Mouse (Mus musculus) hindbrain, embryonic 11.5 days (tissue): Measurements from ENCODE around the gene Hsd17b13. TPM values are rescaled to one million over a fixed set of nuclear protein-coding genes. Genes with fewer than 3 reads are reported as not detected.

Source experiments
- ATAC-seq: fragments of 200-750 bp; cut with Nextera tagmentation; 2 replicates; pipeline ENCODE4 v1.8.0; 2017; ENCODE audit warnings: mild to moderate bottlenecking, moderate TSS enrichment, moderate library complexity; ENCODE audit not compliant: low FRiP score
- DNase-seq: peaks from one replicate; pipeline ENCODE4 v3.0.0-alpha.2; 2015; ENCODE audit warnings: low spot score
- H3K27ac ChIP-seq: fragments of 300-500 bp; sonication (generic); 2 replicates; pipeline ENCODE4 v1.5.1; 2014; ENCODE audit warnings: mild to moderate bottlenecking, low read depth, low read length
- H3K27me3 ChIP-seq: fragments of 300-500 bp; sonication (generic); 2 replicates; pipeline ENCODE4 v1.6.1; 2014; ENCODE audit warnings: mild to moderate bottlenecking, low read length, moderate library complexity, mixed read lengths; ENCODE audit not compliant: control insufficient read depth, insufficient read depth
- H3K36me3 ChIP-seq: fragments of 300-500 bp; sonication (generic); 2 replicates; pipeline ENCODE4 v1.6.1; 2014; ENCODE audit warnings: mild to moderate bottlenecking, low read length, moderate library complexity, mixed read lengths; ENCODE audit not compliant: control insufficient read depth, insufficient read depth
- H3K4me1 ChIP-seq: fragments of 300-500 bp; sonication (generic); replicated peaks from 2 replicates; pipeline ENCODE4 v1.6.1; 2014; ENCODE audit warnings: low read length, mixed read lengths; ENCODE audit not compliant: control insufficient read depth, insufficient read depth
- H3K4me2 ChIP-seq: fragments of 300-500 bp; sonication (generic); replicated peaks from 2 replicates; pipeline ENCODE4 v1.6.1; 2014; ENCODE audit warnings: mild to moderate bottlenecking, low read depth, low read length
- H3K4me3 ChIP-seq: fragments of 300-500 bp; sonication (generic); 2 replicates; pipeline ENCODE4 v1.5.1; 2014; ENCODE audit warnings: low read depth, low read length
- H3K9ac ChIP-seq: fragments of 300-500 bp; sonication (generic); 2 replicates; pipeline ENCODE4 v1.6.1; 2014; ENCODE audit warnings: low read depth, low read length
- H3K9me3 ChIP-seq: fragments of 300-500 bp; sonication (generic); 2 replicates; pipeline ENCODE4 v1.6.1; 2016; ENCODE audit warnings: low read length; ENCODE audit not compliant: control insufficient read depth
- WGBS: fragments of 180-500 bp; shearing (Covaris S2); extraction: QIAGEN DNeasy Blood & Tissue Kit; methylation state at CpG from one replicate; pipeline ENCODE4 v1.1.7; 2014; 5-methylcytosine and 5-hydroxymethylcytosine counted together
- polyA plus RNA-seq: library from polyadenylated mRNA; unstranded; fragments of >200 nt; fragmentation: Nextera tagmentation; extraction: Ambion mirVana; gene quantifications from 2 replicates; pipeline ENCODE4 v1.2.1, GENCODE M21; 2014

Gene Hsd17b13
- polyA plus RNA-seq, 1 experiment from 2014 or later: not detected

- WGBS: 93% methylated on average over 7 of the region's 7 CpGs
- Histone ChIP-seq H3K9ac (no peak overlapping the region), H3K4me2 (no peak overlapping the region), H3K36me3 (no peaks in the 10 kb centered on the region), H3K9me3 (no peaks in the 10 kb centered on the region), H3K4me3 (no peak overlapping the region), H3K27me3 (no peaks in the 10 kb centered on the region), H3K27ac (no peak overlapping the region), H3K4me1 (no peaks in the 10 kb centered on the region)
- no peak for DNase-seq
- ATAC-seq: no peak
These were observed 33.1 kb upstream of the Hsd17b13 start for GRCm38 (mm10) chr5:104010261-104010660.

GRCm38 (mm10) chr5:104009421-104009820 is 32.2 kb upstream of the Hsd17b13 start:
- no peaks in the 10 kb centered on the region for H3K4me1 ChIP-seq
- no peak overlapping the region for H3K4me2 ChIP-seq
- H3K36me3 ChIP-seq: no peaks in the 10 kb centered on the region
- H3K27me3 ChIP-seq: no peaks in the 10 kb centered on the region
- no peaks in the 10 kb centered on the region for H3K9me3 ChIP-seq
- DNase-seq (no peak), ATAC-seq (no peak)
- no peak overlapping the region for H3K27ac ChIP-seq
- H3K9ac ChIP-seq: no peak overlapping the region
- whole genome bisulfite sequencing: 90% methylated on average over 3 of the region's 3 CpGs
- no peak overlapping the region for H3K4me3 ChIP-seq

GRCm38 (mm10) chr5:104007801-104008200 is 30.6 kb upstream of the Hsd17b13 start:
- ATAC-seq (no peak), DNase-seq (no peak)
- no peaks in the 10 kb centered on the region for H3K9me3 ChIP-seq
- no peak overlapping the region for H3K27ac ChIP-seq
- no peaks in the 10 kb centered on the region for H3K4me1 ChIP-seq
- H3K4me3 ChIP-seq: no peak overlapping the region
- no peaks in the 10 kb centered on the region for H3K27me3 ChIP-seq
- no peak overlapping the region for H3K4me2 ChIP-seq
- H3K36me3 ChIP-seq: no peaks in the 10 kb centered on the region
- H3K9ac ChIP-seq: no peak overlapping the region
- WGBS: 79% methylated on average over 5 of the region's 5 CpGs

- Histone ChIP-seq H3K4me3 (no peak overlapping the region), H3K36me3 (no peaks in the 10 kb centered on the region), H3K27ac (no peak overlapping the region), H3K4me2 (no peak overlapping the region), H3K4me1 (no peaks in the 10 kb centered on the region), H3K27me3 (no peaks in the 10 kb centered on the region), H3K9ac (no peak overlapping the region), H3K9me3 (no peaks in the 10 kb centered on the region)
- DNase-seq (no peak), ATAC-seq (no peak)
- WGBS: 84% methylated on average over 3 of the region's 3 CpGs
These were observed 29.6 kb upstream of the Hsd17b13 start for GRCm38 (mm10) chr5:104006811-104007210.

GRCm38 (mm10) chr5:104003955-104004354 is 26.7 kb upstream of the Hsd17b13 start:
- no peak overlapping the region for H3K9ac ChIP-seq
- no peaks in the 10 kb centered on the region for H3K27me3 ChIP-seq
- DNase-seq (no peak), ATAC-seq (no peak)
- no peak overlapping the region for H3K4me3 ChIP-seq
- no peaks in the 10 kb centered on the region for H3K9me3 ChIP-seq
- H3K36me3 ChIP-seq: no peaks in the 10 kb centered on the region
- H3K4me1 ChIP-seq: no peaks in the 10 kb centered on the region
- whole genome bisulfite sequencing: 86% methylated on average over 2 of the region's 2 CpGs
- no peak overlapping the region for H3K4me2 ChIP-seq
- no peak overlapping the region for H3K27ac ChIP-seq

GRCm38 (mm10) chr5:104003256-104003931 is 26.2 kb upstream of the Hsd17b13 start:
- Histone ChIP-seq H3K27me3 (no peaks in the 10 kb centered on the region), H3K9ac (no peak overlapping the region), H3K4me2 (0 out of 2 replicates have a peak overlapping the region, but pooled peaks have one; percentile 2), H3K27ac (no peak overlapping the region), H3K9me3 (no peaks in the 10 kb centered on the region), H3K4me3 (no peak overlapping the region), H3K4me1 (no peaks in the 10 kb centered on the region), H3K36me3 (no peaks in the 10 kb centered on the region)
- ATAC-seq: no peak
- 48% methylated on average over 15 of the region's 15 CpGs for WGBS
- DNase-seq: no peak

GRCm38 (mm10) chr5:104002549-104003255 is 25.5 kb upstream of the Hsd17b13 start:
- Histone ChIP-seq H3K9ac (0 out of 2 replicates have a peak overlapping the region, but pooled peaks have one; percentile 0), H3K4me3 (no peak overlapping the region), H3K4me1 (no peaks in the 10 kb centered on the region), H3K4me2 (peak overlapping the region; percentile 2; the same call in 1 of the 2 replicates), H3K27me3 (no peaks in the 10 kb centered on the region), H3K27ac (no peak overlapping the region), H3K36me3 (no peaks in the 10 kb centered on the region), H3K9me3 (no peaks in the 10 kb centered on the region)
- DNase-seq: peak; percentile 22
- no peak for ATAC-seq
- WGBS: 15% methylated on average over 18 of the region's 18 CpGs

GRCm38 (mm10) chr5:103999738-104000137 is 22.5 kb upstream of the Hsd17b13 start:
- H3K36me3 ChIP-seq: no peaks in the 10 kb centered on the region
- DNase-seq: peak; percentile 85
- H3K9ac ChIP-seq: no peak overlapping the region
- WGBS: 6% methylated on average over 5 of the region's 5 CpGs
- ATAC-seq: no peak; the same call in 1 of the 2 replicates
- H3K27me3 ChIP-seq: no peaks in the 10 kb centered on the region
- no peak overlapping the region for H3K27ac ChIP-seq
- H3K4me3 ChIP-seq: no peak overlapping the region
- H3K9me3 ChIP-seq: no peaks in the 10 kb centered on the region
- no peaks in the 10 kb centered on the region for H3K4me1 ChIP-seq
- H3K4me2 ChIP-seq: no peak overlapping the region

- no peak for DNase-seq
- no peak for ATAC-seq
These were observed 21.5 kb upstream of the Hsd17b13 start for GRCm38 (mm10) chr5:103998739-103999138.

More at GRCm38 (mm10) chr5:103998739-103999138, 21.5 kb upstream of the Hsd17b13 start:
- no peaks in the 10 kb centered on the region for H3K4me1 ChIP-seq
- H3K27ac ChIP-seq: no peak overlapping the region
- H3K27me3 ChIP-seq: no peaks in the 10 kb centered on the region
- H3K36me3 ChIP-seq: no peaks in the 10 kb centered on the region
- H3K9me3 ChIP-seq: no peaks in the 10 kb centered on the region
- H3K4me2 ChIP-seq: no peak overlapping the region
- 85% methylated on average over 5 of the region's 5 CpGs for WGBS
- no peak overlapping the region for H3K9ac ChIP-seq
- H3K4me3 ChIP-seq: no peak overlapping the region
